Mouse (Mus musculus): Measurements from ENCODE around the gene Zfp949.

DNA sequence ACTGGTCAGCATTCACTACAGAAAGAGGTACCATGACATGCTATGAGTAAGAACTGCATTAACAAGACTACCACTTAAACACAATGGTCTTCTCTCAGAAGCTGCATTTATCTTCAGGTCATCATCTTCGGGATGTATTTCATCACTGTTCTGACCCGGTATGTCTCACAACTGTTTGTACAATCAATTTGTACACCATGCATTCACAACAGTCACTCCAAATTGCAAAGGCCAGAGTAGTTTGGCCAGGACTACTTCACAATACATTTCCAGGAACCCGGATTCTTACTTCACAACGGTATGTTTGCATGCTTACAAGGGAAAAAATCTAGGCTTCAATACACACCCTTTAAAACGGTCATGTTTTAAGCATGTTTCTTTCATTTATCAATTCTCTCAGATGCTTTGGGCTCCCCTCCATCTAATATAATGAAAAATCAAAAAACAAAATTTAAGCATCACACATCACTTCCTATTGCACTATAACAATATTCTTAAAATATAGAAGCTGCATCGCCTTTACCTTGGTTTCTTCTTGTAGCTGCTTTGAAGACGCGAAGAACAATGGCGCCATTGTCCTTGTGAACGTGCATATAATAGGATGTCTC lies 25.8 kb upstream of the Zfp949 start:
- TF ChIP-seq CTCF (IDR thresholded peaks at IDR 0.05; ENCODE audit: low read depth, low read length) (no peak), POLR2A (IDR thresholded peaks at IDR 0.05; ENCODE audit: borderline replicate concordance, low read depth, low read length) (no peak)

Data from bone marrow macrophage, adult 2 months (primary cell).